Mouse (Mus musculus): ENCODE data around the gene Ptchd4. TPM values are rescaled to one million over a fixed set of nuclear protein-coding genes. Genes with fewer than 3 reads are reported as not detected.

Gene Ptchd4
- 2.7 and 4.1 TPM in 2 replicates for polyA plus RNA-seq (2021; fragmentation: Nextera tagmentation)
- long read RNA-seq, experiment 1, partial matches to known transcripts = 3 of 14 reads
- long read RNA-seq, experiment 1, other reads (novel, unspliced or antisense) = 9 of 14 reads
- long read RNA-seq, experiment 2, partial matches to known transcripts = 5 of 9 reads
- long read RNA-seq, experiment 2, other reads (novel, unspliced or antisense) = 3 of 9 reads

DNA sequence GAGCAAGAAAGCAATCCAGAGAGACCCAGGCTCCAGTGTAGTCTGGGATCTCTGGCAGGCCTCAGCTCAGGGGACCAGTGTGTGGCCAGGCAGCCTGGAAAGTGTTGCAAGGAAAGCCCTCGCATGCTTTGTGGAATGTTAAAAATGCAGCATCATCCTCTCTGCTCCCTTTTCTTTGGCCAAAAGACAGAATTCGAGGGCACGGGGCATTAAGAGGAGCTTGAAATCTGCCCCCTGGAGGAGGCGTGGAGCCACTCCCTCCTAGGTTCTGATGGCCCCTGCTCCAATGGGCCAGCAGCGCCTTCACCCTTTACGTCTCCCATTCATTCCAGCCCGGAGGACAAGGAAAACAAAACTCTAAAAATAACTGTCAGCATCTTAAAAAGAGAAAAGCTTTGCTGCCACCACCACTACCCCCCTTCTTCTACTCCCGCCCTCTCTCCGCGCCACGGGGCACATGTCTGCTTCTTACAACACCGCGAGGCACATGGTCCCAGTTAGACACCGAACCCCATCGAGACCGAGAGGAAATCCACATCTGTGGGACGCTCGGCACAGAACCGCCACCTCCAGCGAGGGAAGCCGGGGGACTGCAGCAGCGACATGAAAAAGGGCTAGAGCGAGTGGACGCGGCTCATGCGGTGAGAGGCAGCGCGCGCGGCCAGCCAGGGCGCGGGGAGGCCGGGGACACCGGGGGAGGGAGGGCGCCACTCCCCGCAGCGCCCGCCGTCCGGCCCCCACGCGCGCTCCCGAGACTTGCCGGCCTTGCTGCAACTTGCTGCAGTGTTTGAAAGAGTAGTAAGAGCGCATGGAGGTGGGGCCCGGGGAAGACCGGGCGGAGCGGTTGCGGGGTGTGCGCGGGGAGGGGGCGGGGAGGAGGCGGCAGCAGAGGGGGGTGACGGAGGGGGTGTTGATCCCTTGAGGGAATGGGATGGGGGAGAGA is at the start of gene Ptchd4:
Gene Ptchd4, plus strand, starts transcription at position 279 of the 943 bp plus-strand sequence.

Measured in left cerebral cortex, adult 6 months (tissue).